Comparison of ENCODE assay signal across 8 mouse cellular contexts in the genomic region with DNA sequence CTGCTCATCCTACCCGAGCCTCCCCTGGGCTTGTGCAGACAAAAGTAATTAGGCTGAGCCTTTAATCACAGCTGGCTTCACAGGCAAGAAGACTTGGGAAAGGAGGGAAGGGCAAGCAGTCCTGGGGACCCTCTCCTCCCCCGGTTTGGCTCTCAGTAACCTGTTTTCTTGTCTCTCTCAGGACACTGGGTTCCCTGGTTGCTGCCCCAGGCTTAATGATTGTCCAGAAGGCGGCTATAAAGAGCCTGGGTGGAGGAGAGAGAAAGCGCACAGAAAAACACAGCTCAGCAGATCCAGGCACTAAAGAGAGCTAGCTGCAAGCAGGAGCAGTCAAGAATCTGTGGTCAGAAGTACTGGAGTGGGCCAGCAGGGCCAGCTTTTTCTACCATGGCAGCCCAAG. TPM values are rescaled to one million over a fixed set of nuclear protein-coding genes. Genes with fewer than 3 reads are reported as not detected.
DNase-seq lines count a peak whose midpoint lies in the region; ATAC-seq and TF ChIP-seq lines count a peak whose summit lies in the region.

No protein-coding gene starts in this region.

- no peaks in the 10 kb centered on the region for H3K79me2 ChIP-seq in heart, adult 2 months (replicated peaks; ENCODE audit: control insufficient read depth, insufficient read depth, low read length)

- no peaks in the 10 kb centered on the region for H3K27me3 ChIP-seq in heart, postnatal 0 days (ENCODE audit: control insufficient read depth, insufficient read depth, low read length)
- no peaks in the 10 kb centered on the region for H3K27me3 ChIP-seq in heart, adult 2 months (ENCODE audit: control insufficient read depth, insufficient read depth, low read length)
- no peaks in the 10 kb centered on the region for H3K27me3 ChIP-seq in forebrain, embryonic 10.5 days (ENCODE audit: poor library complexity, severe bottlenecking)
- H3K27me3 ChIP-seq in neural tube, embryonic 15.5 days (replicated peaks), result no peaks in the 10 kb centered on the region

- intact Hi-C loops in heart, adult 2 months (cut with DNase I), result no loop called here

- H3K4me1 ChIP-seq in heart, postnatal 0 days (ENCODE audit: control insufficient read depth, insufficient read depth), result peaks cover 33% of the 10 kb centered on the region
- peaks cover 8% of the 10 kb centered on the region for H3K4me1 ChIP-seq in heart, adult 2 months (ENCODE audit: control insufficient read depth, insufficient read depth, low read length)
- peaks cover 37% of the 10 kb centered on the region for H3K4me1 ChIP-seq in forebrain, embryonic 10.5 days
- H3K4me1 ChIP-seq in neural tube, embryonic 15.5 days, result peaks cover 38% of the 10 kb centered on the region

- TF ChIP-seq EP300 in heart, postnatal 0 days (IDR thresholded peaks at IDR 0.05; ENCODE audit: low read depth), result no peak
- no peak for TF ChIP-seq EP300 in heart, adult 2 months (IDR thresholded peaks at IDR 0.05; ENCODE audit: insufficient read depth, low read depth, low read length)

- TF ChIP-seq CTCF in heart, postnatal 0 days (IDR thresholded peaks at IDR 0.05; ENCODE audit: low read depth), result no peak
- no peak for TF ChIP-seq CTCF in heart, adult 2 months (IDR thresholded peaks at IDR 0.05)

- H3K9me3 ChIP-seq in heart, postnatal 0 days (replicated peaks; ENCODE audit: control insufficient read depth, low read length), result no peaks in the 10 kb centered on the region
- no peaks in the 10 kb centered on the region for H3K9me3 ChIP-seq in forebrain, embryonic 10.5 days
- H3K9me3 ChIP-seq in neural tube, embryonic 15.5 days (replicated peaks), result no peaks in the 10 kb centered on the region

- H3K36me3 ChIP-seq in heart, postnatal 0 days (replicated peaks; ENCODE audit: control insufficient read depth, insufficient read depth, low read length), result peaks cover 27% of the 10 kb centered on the region
- H3K36me3 ChIP-seq in heart, adult 2 months (ENCODE audit: control insufficient read depth, insufficient read depth, low read length), result no peaks in the 10 kb centered on the region
- H3K36me3 ChIP-seq in forebrain, embryonic 10.5 days (replicated peaks), result peaks cover 47% of the 10 kb centered on the region
- peaks cover 31% of the 10 kb centered on the region for H3K36me3 ChIP-seq in neural tube, embryonic 15.5 days

- 22% methylated on average over 4 of the region's 4 CpGs for WGBS in heart, postnatal 0 days
- WGBS in heart, adult 2 months, result 44% methylated on average over 4 of the region's 4 CpGs
- 18% methylated on average over 4 of the region's 4 CpGs for WGBS in forebrain, embryonic 10.5 days
- 1% methylated on average over 4 of the region's 4 CpGs for WGBS in neural tube, embryonic 15.5 days

- no peak overlapping the region for H3K9ac ChIP-seq in heart, postnatal 0 days (replicated peaks; ENCODE audit: low read depth, low read length)
- no peak overlapping the region for H3K9ac ChIP-seq in heart, adult 2 months (ENCODE audit: low read depth, low read length)
- peak overlapping the region; percentile 93 for H3K9ac ChIP-seq in neural tube, embryonic 15.5 days (replicated peaks)

- DNase-seq in heart, postnatal 0 days (ENCODE audit: low spot score), result no peak
- DNase-seq in heart, adult 2 months, result no peak
- DNase-seq in forebrain, embryonic 10.5 days (ENCODE audit: extremely low spot score, low spot score), result no peak
- DNase-seq in kidney, postnatal 10 days, result peak; percentile 76
- no peak for DNase-seq in frontal cortex, postnatal 14 days (ENCODE audit: low spot score in 2 of 2)
- no peak for DNase-seq in urinary bladder, postnatal 14 days (ENCODE audit: low spot score)
- no peak for DNase-seq in urinary bladder, postnatal 36 days (ENCODE audit: low spot score in 2 of 2)

- no peak for ATAC-seq in heart, postnatal 0 days (ENCODE audit: insufficient read depth, low read depth)
- no peak for ATAC-seq in neural tube, embryonic 15.5 days (ENCODE audit: low FRiP score)

- H3K4me2 ChIP-seq in heart, postnatal 0 days (ENCODE audit: low read depth, low read length), result peak overlapping the region; percentile 96
- peak overlapping the region; percentile 94 for H3K4me2 ChIP-seq in neural tube, embryonic 15.5 days

- no peak overlapping the region for H3K4me3 ChIP-seq in heart, postnatal 0 days (ENCODE audit: low read depth, low read length)
- no peak overlapping the region for H3K4me3 ChIP-seq in heart, adult 2 months
- peak overlapping the region; percentile 84 for H3K4me3 ChIP-seq in forebrain, embryonic 10.5 days
- H3K4me3 ChIP-seq in neural tube, embryonic 15.5 days (replicated peaks), result peak overlapping the region; percentile 87

- H3K27ac ChIP-seq in heart, postnatal 0 days (ENCODE audit: low read depth), result peak overlapping the region; percentile 8; the same call in 1 of the 2 replicates
- H3K27ac ChIP-seq in heart, adult 2 months, result no peak overlapping the region; the same call in 1 of the 2 replicates
- peak overlapping the region; percentile 91 for H3K27ac ChIP-seq in forebrain, embryonic 10.5 days
- peak overlapping the region; percentile 97 for H3K27ac ChIP-seq in neural tube, embryonic 15.5 days (replicated peaks)

- no peak for TF ChIP-seq POLR2A in heart, adult 2 months (IDR thresholded peaks at IDR 0.05; ENCODE audit: insufficient read depth, low read depth, low read length)

RNA-seq across cellular contexts. Expression of gene Slc37a4, which starts 1.4 kb away (rescaled TPM):
- total RNA-seq in heart, postnatal 0 days (2014; rRNA removed; ENCODE audit: low replicate concordance), result 83.8 and 97.2 TPM in 2 replicates
- polyA plus RNA-seq in heart, postnatal 0 days (2015; fragmentation: Nextera tagmentation; extraction: Ambion mirVana), result 32.2 and 35.1 TPM in 2 replicates
- total RNA-seq in heart, adult 2 months (2021), result 10 to 100 TPM; 20.9 to 24.8 TPM
- polyA plus RNA-seq in heart, adult 2 months (2012; rRNA removed), result 38.9 and 62.9 TPM in 2 replicates
- polyA plus RNA-seq in forebrain, embryonic 10.5 days (2016; fragmentation: Nextera tagmentation; extraction: Ambion mirVana), result 18.8 and 19.4 TPM in 2 replicates
- polyA plus RNA-seq in neural tube, embryonic 15.5 days (2015; fragmentation: Nextera tagmentation; extraction: Ambion mirVana), result 61.3 and 69.8 TPM in 2 replicates

RNA-seq across cellular contexts. Expression of gene Rps25, which starts 8.9 kb away (rescaled TPM):
- 302 and 464 TPM in 2 replicates for total RNA-seq in heart, postnatal 0 days (2014; rRNA removed; ENCODE audit: low replicate concordance)
- 1,421 and 1,578 TPM in 2 replicates for polyA plus RNA-seq in heart, postnatal 0 days (2015; fragmentation: Nextera tagmentation; extraction: Ambion mirVana)
- 100 to 1,000 TPM; 735 to 889 TPM for total RNA-seq in heart, adult 2 months (2021)
- 162 and 268 TPM in 2 replicates for polyA plus RNA-seq in heart, adult 2 months (2012; rRNA removed)
- 2,069 and 2,211 TPM in 2 replicates for polyA plus RNA-seq in forebrain, embryonic 10.5 days (2016; fragmentation: Nextera tagmentation; extraction: Ambion mirVana)
- polyA plus RNA-seq in neural tube, embryonic 15.5 days (2015; fragmentation: Nextera tagmentation; extraction: Ambion mirVana), result 1,003 and 1,094 TPM in 2 replicates

RNA-seq across cellular contexts. Expression of gene Trappc4, which starts 9.3 kb away (rescaled TPM):
- 30.8 and 58.4 TPM in 2 replicates for total RNA-seq in heart, postnatal 0 days (2014; rRNA removed; ENCODE audit: low replicate concordance)
- 72.5 and 79.0 TPM in 2 replicates for polyA plus RNA-seq in heart, postnatal 0 days (2015; fragmentation: Nextera tagmentation; extraction: Ambion mirVana)
- total RNA-seq in heart, adult 2 months (2021), result 10 to 100 TPM; 34.9 to 36.2 TPM
- 28.2 and 39.9 TPM in 2 replicates for polyA plus RNA-seq in heart, adult 2 months (2012; rRNA removed)
- polyA plus RNA-seq in forebrain, embryonic 10.5 days (2016; fragmentation: Nextera tagmentation; extraction: Ambion mirVana), result 181 and 189 TPM in 2 replicates
- polyA plus RNA-seq in neural tube, embryonic 15.5 days (2015; fragmentation: Nextera tagmentation; extraction: Ambion mirVana), result 261 and 302 TPM in 2 replicates

RNA-seq across cellular contexts. Expression of gene Hyou1, which starts 18.8 kb away (rescaled TPM):
- total RNA-seq in heart, postnatal 0 days (2014; rRNA removed; ENCODE audit: low replicate concordance), result 35.5 and 37.8 TPM in 2 replicates
- 5.4 and 5.9 TPM in 2 replicates for polyA plus RNA-seq in heart, postnatal 0 days (2015; fragmentation: Nextera tagmentation; extraction: Ambion mirVana)
- total RNA-seq in heart, adult 2 months (2021), result 10 to 100 TPM; 73.9 to 79.6 TPM
- 23.1 and 41.1 TPM in 2 replicates for polyA plus RNA-seq in heart, adult 2 months (2012; rRNA removed)
- 38.7 and 43.7 TPM in 2 replicates for polyA plus RNA-seq in forebrain, embryonic 10.5 days (2016; fragmentation: Nextera tagmentation; extraction: Ambion mirVana)
- 26.5 and 30.8 TPM in 2 replicates for polyA plus RNA-seq in neural tube, embryonic 15.5 days (2015; fragmentation: Nextera tagmentation; extraction: Ambion mirVana)

RNA-seq across cellular contexts. Expression of gene Ccdc84, which starts 20.3 kb away (rescaled TPM):
- total RNA-seq in heart, postnatal 0 days (2014; rRNA removed; ENCODE audit: low replicate concordance), result 13.7 and 45.1 TPM in 2 replicates
- 17.2 and 17.7 TPM in 2 replicates for polyA plus RNA-seq in heart, postnatal 0 days (2015; fragmentation: Nextera tagmentation; extraction: Ambion mirVana)
- 1 to 10 TPM; 5.5 to 5.7 TPM for total RNA-seq in heart, adult 2 months (2021)
- 10.5 and 18.1 TPM in 2 replicates for polyA plus RNA-seq in heart, adult 2 months (2012; rRNA removed)
- 25.6 and 26.1 TPM in 2 replicates for polyA plus RNA-seq in forebrain, embryonic 10.5 days (2016; fragmentation: Nextera tagmentation; extraction: Ambion mirVana)
- polyA plus RNA-seq in neural tube, embryonic 15.5 days (2015; fragmentation: Nextera tagmentation; extraction: Ambion mirVana), result 32.4 and 36.4 TPM in 2 replicates

Comparison
In these comparisons a context has a peak if more than half of its experiments do, and no peak if none do; other contexts are left out.
1. H3K4me3 ChIP-seq: peak in forebrain, embryonic 10.5 days (single experiment) and neural tube, embryonic 15.5 days (single experiment); none in heart, postnatal 0 days (single experiment) and heart, adult 2 months (single experiment).